Mouse (Mus musculus): ENCODE data around the gene Nid1.
A peak's percentile ranks its signal among the peaks of the same experiment; 100 is the strongest.

Nid1 gene

GRCm38 (mm10) chr13:13548431-13549190 lies 111.3 kb downstream of the Nid1 start:
- no peak for DNase-seq

DNA sequence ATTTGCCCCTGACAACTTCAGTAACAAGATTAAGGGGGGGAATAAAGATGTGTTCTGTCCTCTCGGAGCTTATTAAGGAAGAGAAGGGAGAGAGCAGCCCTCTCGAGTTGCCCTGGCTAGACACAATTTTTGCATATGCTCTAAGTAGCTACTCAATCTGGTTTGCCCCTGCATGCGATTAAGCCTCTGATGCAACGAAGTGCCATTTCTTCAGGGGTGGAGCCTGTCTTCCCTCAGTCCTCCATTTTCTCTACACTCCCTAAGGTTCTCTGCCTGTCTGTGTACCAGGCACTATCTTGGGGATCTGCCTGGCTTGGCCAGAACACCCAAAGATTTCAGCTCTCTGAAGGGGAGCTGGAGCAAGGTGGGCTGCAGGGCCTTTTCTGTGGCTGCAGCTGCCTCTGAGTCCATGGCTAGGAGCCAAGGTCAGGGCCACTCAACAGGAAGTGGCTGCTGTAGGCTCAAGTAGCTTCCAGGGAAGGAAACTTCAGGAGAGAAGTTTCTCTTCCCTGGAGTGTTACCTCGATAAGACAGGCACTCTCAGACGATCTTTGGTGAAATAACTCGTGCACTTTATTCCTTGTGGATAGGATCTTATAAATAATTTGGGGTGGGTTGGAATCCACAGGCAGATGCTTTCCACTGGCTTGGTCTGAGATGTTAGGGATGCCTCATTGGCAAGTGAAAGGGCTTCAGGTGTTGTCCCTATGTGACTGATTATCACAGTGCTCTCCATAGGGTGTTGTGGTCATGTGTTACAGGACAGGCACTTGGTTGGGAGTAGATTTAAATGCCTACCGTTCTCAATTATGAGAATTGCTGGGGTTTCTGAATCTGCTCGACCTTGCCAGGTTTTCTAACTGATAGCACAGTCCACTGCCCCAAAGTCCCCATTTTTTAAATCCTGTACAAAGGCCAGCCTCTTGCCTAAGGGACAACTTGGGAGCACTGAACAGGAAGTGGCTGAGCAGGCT lies 112.6 kb downstream of the Nid1 start:
- DNase-seq: no peak

DNA sequence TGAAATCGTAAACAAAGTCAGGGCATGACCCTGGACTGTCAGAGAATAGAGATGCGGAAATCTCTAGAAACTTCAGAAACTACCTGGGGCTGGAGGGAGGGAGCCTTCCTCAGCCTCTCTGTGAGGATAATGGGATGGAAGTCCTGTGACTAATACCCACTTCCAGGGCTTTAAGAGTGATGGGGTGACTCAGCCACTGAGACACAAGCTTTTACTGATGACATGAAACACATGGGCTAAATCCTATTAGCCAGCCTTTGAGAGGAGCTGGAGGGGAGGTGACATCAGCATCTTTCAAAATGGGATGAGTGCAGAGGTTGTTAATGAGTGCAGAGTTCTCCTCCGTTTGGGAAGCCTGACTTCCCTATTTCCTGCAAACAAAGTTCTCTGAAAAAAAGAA lies 114.7 kb downstream of the Nid1 start:
- no peak for DNase-seq

DNA sequence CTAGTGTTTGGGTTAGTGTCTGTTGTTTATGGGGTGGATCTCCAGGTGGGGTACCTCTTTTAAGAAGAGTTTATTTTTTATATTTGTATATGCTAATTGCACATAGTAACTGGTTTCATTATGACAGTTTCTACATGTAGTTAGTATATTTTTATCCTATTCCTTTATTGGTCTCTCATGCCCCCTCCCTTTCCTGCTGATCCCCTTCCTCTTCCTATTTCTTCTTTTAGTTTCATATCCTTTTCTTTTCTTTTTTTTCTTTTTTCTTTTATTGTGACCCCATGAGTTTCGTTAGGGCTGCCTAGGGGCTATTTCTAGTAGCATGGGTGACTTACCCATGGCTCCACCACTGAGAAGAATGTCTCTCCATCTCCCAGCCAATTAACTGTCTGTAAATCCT lies 116.3 kb downstream of the Nid1 start:
- DNase-seq: no peak

- DNase-seq: no peak
Observed at GRCm38 (mm10) chr13:13555196-13555595, 117.8 kb downstream of the Nid1 start.

DNA sequence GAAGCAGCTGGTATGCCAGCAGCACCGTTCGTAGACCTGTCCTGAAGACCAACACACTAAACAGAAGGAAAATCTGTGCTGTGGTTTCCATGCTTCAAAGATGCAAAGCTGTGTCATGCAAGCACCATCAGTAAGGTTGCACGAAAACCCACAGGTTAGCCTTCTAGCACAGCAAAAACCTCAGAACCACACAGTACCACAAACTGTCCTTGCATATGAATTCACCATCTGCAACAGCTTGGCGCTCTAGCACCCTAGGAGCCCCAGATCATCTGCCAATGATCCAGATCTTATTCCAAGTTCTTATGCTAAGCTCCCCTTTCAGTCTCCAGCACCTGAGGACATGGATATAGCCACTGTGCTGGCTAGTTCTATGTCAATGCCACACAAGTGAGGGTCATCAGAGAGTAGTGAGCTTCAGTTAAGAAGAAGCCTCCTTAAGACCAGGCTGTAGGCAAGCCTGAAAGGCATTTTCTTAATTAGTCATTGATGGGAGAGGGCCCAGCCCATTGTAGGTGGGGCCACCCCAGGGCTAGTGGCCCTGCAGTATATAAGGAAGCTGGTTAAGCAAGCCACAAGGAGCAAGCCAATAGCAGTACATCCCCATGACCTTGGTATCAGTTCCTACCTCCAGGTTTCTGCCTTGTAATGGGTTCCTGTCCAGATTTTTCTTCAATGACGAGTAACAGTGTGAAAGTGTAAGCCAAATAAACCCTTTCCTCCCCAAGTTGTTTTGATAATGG lies 119.8 kb downstream of the Nid1 start:
- DNase-seq: peak; percentile 40 to 67

GRCm38 (mm10) chr13:13558251-13558650 lies 120.9 kb downstream of the Nid1 start:
- DNase-seq: no peak

- DNase-seq: no peak
Observed at GRCm38 (mm10) chr13:13558900-13559299, 121.5 kb downstream of the Nid1 start.

Measured in cerebellum, postnatal 14 days (tissue).